Comparison of ENCODE assay signal across 8 mouse cellular contexts in genomic region chr9:44798298-44798697, GRCm38 (mm10). TPM values are rescaled to one million over a fixed set of nuclear protein-coding genes. Genes with fewer than 3 reads are reported as not detected.
DNase-seq lines count a peak whose midpoint lies in the region; ATAC-seq and TF ChIP-seq lines count a peak whose summit lies in the region.

No protein-coding gene starts in this region.

- peak overlapping the region; percentile 80 for H3K4me3 ChIP-seq in layer of hippocampus, adult 2 months
- peak overlapping the region; percentile 64 for H3K4me3 ChIP-seq in forebrain, embryonic 13.5 days
- peak overlapping the region; percentile 37; the same call in 1 of the 2 replicates for H3K4me3 ChIP-seq in kidney, postnatal 0 days (replicated peaks; ENCODE audit: low read depth, low read length)
- peak overlapping the region; percentile 53 for H3K4me3 ChIP-seq in neural tube, embryonic 14.5 days (ENCODE audit: low read depth, low read length)

- H3K4me2 ChIP-seq in forebrain, embryonic 13.5 days, result peak overlapping the region; percentile 98
- peak overlapping the region; percentile 68 for H3K4me2 ChIP-seq in kidney, postnatal 0 days (ENCODE audit: low read length)
- peak overlapping the region; percentile 97 for H3K4me2 ChIP-seq in neural tube, embryonic 14.5 days (ENCODE audit: low read depth, low read length)

- TF ChIP-seq CTCF in layer of hippocampus, adult 2 months (conservative IDR thresholded peaks at IDR 0.05), result no peak
- no peak for TF ChIP-seq CTCF in kidney, postnatal 0 days (IDR thresholded peaks at IDR 0.05; ENCODE audit: low read depth)

- peak overlapping the region; percentile 76; the same call in 1 of the 2 replicates for H3K9ac ChIP-seq in forebrain, embryonic 13.5 days
- H3K9ac ChIP-seq in kidney, postnatal 0 days (ENCODE audit: low read depth, low read length), result peak overlapping the region; percentile 63; the same call in 1 of the 2 replicates
- H3K9ac ChIP-seq in neural tube, embryonic 14.5 days (replicated peaks; ENCODE audit: low read depth, low read length), result no peak overlapping the region; the same call in 1 of the 2 replicates

- no peaks in the 10 kb centered on the region for H3K9me3 ChIP-seq in forebrain, embryonic 13.5 days (replicated peaks)
- no peaks in the 10 kb centered on the region for H3K9me3 ChIP-seq in kidney, postnatal 0 days (replicated peaks; ENCODE audit: low read length)
- no peaks in the 10 kb centered on the region for H3K9me3 ChIP-seq in neural tube, embryonic 14.5 days (ENCODE audit: control insufficient read depth, low read length)

- peaks cover 24% of the 10 kb centered on the region for H3K27me3 ChIP-seq in forebrain, embryonic 13.5 days
- no peaks in the 10 kb centered on the region for H3K27me3 ChIP-seq in kidney, postnatal 0 days (ENCODE audit: insufficient read depth, low read length)
- no peaks in the 10 kb centered on the region for H3K27me3 ChIP-seq in neural tube, embryonic 14.5 days (ENCODE audit: control insufficient read depth, insufficient read depth, low read length)

- ATAC-seq in forebrain, embryonic 13.5 days, result no peak
- no peak for ATAC-seq in kidney, postnatal 0 days (replicated peaks; ENCODE audit: low FRiP score, low read depth)
- no peak for ATAC-seq in neural tube, embryonic 14.5 days (ENCODE audit: low read depth)
- ATAC-seq in erythroblast, adult 5-6 weeks (replicated peaks; ENCODE audit: low FRiP score, poor library complexity, severe bottlenecking), result no peak

- WGBS in forebrain, embryonic 13.5 days, result 48% methylated on average over 7 of the region's 7 CpGs
- WGBS in kidney, postnatal 0 days, result 41% methylated on average over 7 of the region's 7 CpGs
- WGBS in neural tube, embryonic 14.5 days, result 47% methylated on average over 7 of the region's 7 CpGs

- peak overlapping the region; percentile 79 for H3K27ac ChIP-seq in layer of hippocampus, adult 2 months
- H3K27ac ChIP-seq in forebrain, embryonic 13.5 days, result no peak overlapping the region
- peak overlapping the region; percentile 25; the same call in 1 of the 2 replicates for H3K27ac ChIP-seq in kidney, postnatal 0 days
- no peak overlapping the region for H3K27ac ChIP-seq in neural tube, embryonic 14.5 days (ENCODE audit: low read depth, low read length)

- H3K4me1 ChIP-seq in forebrain, embryonic 13.5 days, result peaks cover 17% of the 10 kb centered on the region
- H3K4me1 ChIP-seq in kidney, postnatal 0 days (replicated peaks; ENCODE audit: insufficient read depth, low read length), result no peaks in the 10 kb centered on the region; the same call in 1 of the 2 replicates
- H3K4me1 ChIP-seq in neural tube, embryonic 14.5 days (ENCODE audit: control insufficient read depth, insufficient read depth, low read length), result peaks cover 11% of the 10 kb centered on the region; the same call in 1 of the 2 replicates

- DNase-seq in layer of hippocampus, adult 2 months (ENCODE audit: low spot score in 2 of 2), result no peak
- no peak for DNase-seq in layer of hippocampus, adult 9-10 months (ENCODE audit: low spot score)
- DNase-seq in kidney, postnatal 0 days (ENCODE audit: low spot score), result no peak
- DNase-seq in embryo, embryonic 10 days (ENCODE audit: low spot score), result no peak
- no peak for DNase-seq in B cell, adult 2 months

- H3K36me3 ChIP-seq in forebrain, embryonic 13.5 days (ENCODE audit: poor library complexity, severe bottlenecking), result 0 out of 2 replicates have a peak, but pooled peaks cover 2% of the 10 kb centered on the region
- 0 out of 2 replicates have a peak, but pooled peaks cover 2% of the 10 kb centered on the region for H3K36me3 ChIP-seq in kidney, postnatal 0 days (ENCODE audit: insufficient read depth, low read length)
- H3K36me3 ChIP-seq in neural tube, embryonic 14.5 days (ENCODE audit: control insufficient read depth, insufficient read depth, low read length), result no peaks in the 10 kb centered on the region

RNA-seq across cellular contexts. Expression of gene Tmem25, which starts 0.8 kb away (rescaled TPM):
- 10 to 100 TPM; 50.0 to 50.3 TPM for total RNA-seq in layer of hippocampus, adult 2 months (2021)
- polyA plus RNA-seq in forebrain, embryonic 13.5 days (2015; fragmentation: Nextera tagmentation; extraction: Ambion mirVana), result 3.9 and 4.8 TPM in 2 replicates
- polyA plus RNA-seq in kidney, postnatal 0 days (2015; fragmentation: Nextera tagmentation; extraction: Ambion mirVana), result 36.0 and 38.0 TPM in 2 replicates
- 19.1 and 21.1 TPM in 2 replicates for polyA plus RNA-seq in neural tube, embryonic 14.5 days (2014; fragmentation: Nextera tagmentation; extraction: Ambion mirVana)
- total RNA-seq in erythroblast, adult 5-6 weeks (2015; ENCODE audit: low replicate concordance), result not detected in 2 replicates
- total RNA-seq in erythroblast, adult 5-6 weeks (2017; ENCODE audit: low replicate concordance), result not detected in 2 replicates

RNA-seq across cellular contexts. Expression of gene Ttc36, which starts 4.6 kb away (rescaled TPM):
- 1 to 10 TPM; 1.1 to 1.7 TPM for total RNA-seq in layer of hippocampus, adult 2 months (2021)
- polyA plus RNA-seq in forebrain, embryonic 13.5 days (2015; fragmentation: Nextera tagmentation; extraction: Ambion mirVana), result 0.60 TPM in 1 of 2 replicates, not detected in the other
- polyA plus RNA-seq in kidney, postnatal 0 days (2015; fragmentation: Nextera tagmentation; extraction: Ambion mirVana), result 514 and 515 TPM in 2 replicates
- 1.1 TPM in 1 of 2 replicates, not detected in the other for polyA plus RNA-seq in neural tube, embryonic 14.5 days (2014; fragmentation: Nextera tagmentation; extraction: Ambion mirVana)
- not detected in 2 replicates for total RNA-seq in erythroblast, adult 5-6 weeks (2015; ENCODE audit: low replicate concordance)
- total RNA-seq in erythroblast, adult 5-6 weeks (2017; ENCODE audit: low replicate concordance), result 1.4 TPM in 1 of 2 replicates, not detected in the other

RNA-seq across cellular contexts. Expression of gene Ift46, which starts 30.6 kb away (rescaled TPM):
- 10 to 100 TPM; 73.9 to 84.9 TPM for total RNA-seq in layer of hippocampus, adult 2 months (2021)
- polyA plus RNA-seq in forebrain, embryonic 13.5 days (2015; fragmentation: Nextera tagmentation; extraction: Ambion mirVana), result 154 and 164 TPM in 2 replicates
- 98.3 and 109 TPM in 2 replicates for polyA plus RNA-seq in kidney, postnatal 0 days (2015; fragmentation: Nextera tagmentation; extraction: Ambion mirVana)
- polyA plus RNA-seq in neural tube, embryonic 14.5 days (2014; fragmentation: Nextera tagmentation; extraction: Ambion mirVana), result 160 and 170 TPM in 2 replicates
- total RNA-seq in erythroblast, adult 5-6 weeks (2015; ENCODE audit: low replicate concordance), result 62.1 and 85.9 TPM in 2 replicates
- 40.4 and 54.4 TPM in 2 replicates for total RNA-seq in erythroblast, adult 5-6 weeks (2017; ENCODE audit: low replicate concordance)

RNA-seq across cellular contexts. Expression of gene Arcn1, which starts 30.7 kb away (rescaled TPM):
- total RNA-seq in layer of hippocampus, adult 2 months (2021), result 100 to 1,000 TPM in 1 of 2 experiments, 10 to 100 TPM in 1; 100.0 to 103 TPM
- 132 and 137 TPM in 2 replicates for polyA plus RNA-seq in forebrain, embryonic 13.5 days (2015; fragmentation: Nextera tagmentation; extraction: Ambion mirVana)
- polyA plus RNA-seq in kidney, postnatal 0 days (2015; fragmentation: Nextera tagmentation; extraction: Ambion mirVana), result 135 and 149 TPM in 2 replicates
- 153 and 177 TPM in 2 replicates for polyA plus RNA-seq in neural tube, embryonic 14.5 days (2014; fragmentation: Nextera tagmentation; extraction: Ambion mirVana)
- 52.6 and 60.4 TPM in 2 replicates for total RNA-seq in erythroblast, adult 5-6 weeks (2015; ENCODE audit: low replicate concordance)
- 66.1 and 94.8 TPM in 2 replicates for total RNA-seq in erythroblast, adult 5-6 weeks (2017; ENCODE audit: low replicate concordance)

Comparison
In these comparisons a context has a peak if more than half of its experiments do, and no peak if none do; other contexts are left out.
1. H3K27ac ChIP-seq: peak in layer of hippocampus, adult 2 months (single experiment) and kidney, postnatal 0 days (single experiment); none in forebrain, embryonic 13.5 days (single experiment) and neural tube, embryonic 14.5 days (single experiment).
2. RNA of gene Ttc36, which starts 4.6 kb away (polyA plus RNA-seq): 514 to 515 TPM in kidney, postnatal 0 days; 1.1 TPM in neural tube, embryonic 14.5 days and 0.60 TPM in forebrain, embryonic 13.5 days; every median in the first group is over 100 times any median in the second.
3. Peak in every context shown above with its lines, with median percentiles within 50 percentile points of each other: H3K4me3 ChIP-seq and H3K4me2 ChIP-seq.